Mouse (Mus musculus) left cerebral cortex, postnatal 14 days (tissue): ENCODE data around the gene Cemip2. TPM values are rescaled to one million over a fixed set of nuclear protein-coding genes. Genes with fewer than 3 reads are reported as not detected.
A peak's percentile ranks its signal among the peaks of the same experiment; 100 is the strongest.

Source experiments
- DNase-seq, 2 experiments: peaks; one replicate each; pipeline ENCODE4 v3.0.0; 2021 to 2022; ENCODE audit warnings: low spot score in 2 of 2, mixed read lengths in 1 of 2
- intact Hi-C: fragments of 180-260 bp; cut with DNase I; formaldehyde crosslinking; loops from one replicate; pipeline ENCODE4 v1.15.1; 2025
- long read RNA-seq, 2 experiments: library from polyadenylated mRNA; stranded (forward); transcript quantifications; one replicate each; pipeline ENCODE4 v2.0.0; 2021
- total RNA-seq, 2 experiments: library from RNA; stranded (reverse); gene quantifications; 2 replicates each; pipeline ENCODE4 v1.2.3; 2021

Gene Cemip2
- total RNA-seq = 10 to 100 TPM; 14.4 to 20.0 TPM
- long read RNA-seq, experiment 1, full-length matches to known transcripts = 2 of 8 reads
- long read RNA-seq, experiment 1, partial matches to known transcripts = 3 of 8 reads
- long read RNA-seq, experiment 1, other reads (novel, unspliced or antisense) = 3 of 8 reads
- long read RNA-seq, experiment 2, full-length matches to known transcripts = 4 of 6 reads
- long read RNA-seq, experiment 2, partial matches to known transcripts = 2 of 6 reads
- long read RNA-seq, experiment 2, other reads (novel, unspliced or antisense) = 0 of 6 reads

DNA sequence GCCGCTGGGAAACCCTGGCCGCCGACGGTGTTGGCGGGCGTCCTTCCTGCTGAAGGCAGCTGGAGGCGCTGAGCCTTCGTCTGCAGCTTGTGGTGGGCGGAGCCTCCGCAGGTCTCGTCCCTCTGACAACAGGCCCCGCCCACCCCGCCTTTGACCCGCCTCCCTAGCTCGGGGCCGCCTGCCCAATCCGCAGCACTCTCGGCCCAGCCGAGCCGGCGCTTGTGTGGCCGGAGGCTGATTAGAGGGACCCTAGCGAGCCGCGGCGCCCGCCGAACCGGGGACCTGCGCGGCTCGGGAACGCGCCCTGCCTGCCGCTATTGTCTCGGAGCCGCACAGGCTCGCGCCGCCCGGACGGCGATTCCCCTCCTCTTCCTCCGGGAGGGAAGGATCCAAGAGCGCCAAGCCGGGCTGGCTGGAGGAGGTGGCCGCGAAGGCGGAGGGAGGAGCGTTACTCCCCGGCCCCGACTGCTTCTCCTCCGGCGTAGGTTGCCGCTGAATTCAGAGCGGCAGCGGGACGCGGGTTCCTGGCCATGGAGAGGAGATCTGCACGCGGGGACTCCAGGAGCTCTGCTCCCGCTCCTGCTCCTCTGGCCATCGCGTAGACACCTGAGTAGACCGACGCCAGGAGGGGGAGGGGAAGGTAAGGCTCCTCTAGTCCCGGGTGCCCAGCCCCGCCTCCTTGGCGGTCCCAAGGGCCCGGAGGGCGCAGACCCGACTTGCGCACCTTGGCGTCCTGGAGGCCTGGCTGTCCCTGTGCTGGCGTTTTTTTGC, at the start of gene Cemip2:
Gene Cemip2, plus strand, starts transcription at position 196 of the 771 bp plus-strand sequence.
- intact Hi-C loops = loop anchor here (10.0 kb wide), 1 partner anchor 526 kb away; no protein-coding TSS in a partner anchor
- DNase-seq = peak; percentile 95

DNA sequence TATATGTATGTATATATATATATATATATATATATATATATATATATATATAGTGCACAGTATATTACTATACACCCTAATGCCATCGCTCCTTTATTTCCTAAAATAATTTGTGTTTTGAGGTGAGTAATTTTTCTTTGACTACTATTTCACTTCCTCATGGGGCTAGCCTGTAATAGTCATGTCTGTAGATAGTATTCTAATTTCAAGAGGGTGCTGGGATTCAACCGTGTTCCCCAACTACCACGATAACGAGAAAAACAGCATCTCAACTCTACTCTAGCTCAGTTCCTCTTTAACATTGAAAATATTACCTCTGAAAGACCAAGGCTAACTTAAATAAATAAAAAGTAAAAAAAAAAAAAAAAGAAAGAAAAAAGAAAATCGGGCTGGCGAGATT, 49.8 kb upstream of the Cemip2 start:
- intact Hi-C loops = no loop called here

DNA sequence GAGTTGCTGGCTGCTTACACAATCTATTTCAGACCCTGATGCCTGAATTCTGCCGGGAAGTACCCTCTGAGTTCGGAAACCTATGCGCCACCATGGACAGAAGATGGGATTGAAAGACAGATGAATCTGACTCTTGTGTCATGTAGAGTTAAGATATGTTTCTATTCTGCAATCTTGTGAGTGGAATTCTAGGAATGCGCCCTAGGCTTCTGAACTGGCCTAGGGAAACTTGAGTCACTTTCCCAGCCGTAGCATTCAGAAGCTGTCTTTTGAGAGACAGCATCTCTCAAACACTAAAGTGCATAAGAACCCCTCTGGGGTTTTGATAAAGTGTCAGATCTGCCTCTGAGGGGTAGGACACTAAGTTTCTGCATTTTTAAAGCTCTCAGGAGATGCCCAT, 46.3 kb upstream of the Cemip2 start:
- no peak for DNase-seq
- intact Hi-C loops = loop anchor here (10.0 kb wide), 1 partner anchor 573 kb away; no protein-coding TSS in a partner anchor

More for the DNA sequence above, 49.8 kb upstream of the Cemip2 start:
- DNase-seq = no peak

DNA sequence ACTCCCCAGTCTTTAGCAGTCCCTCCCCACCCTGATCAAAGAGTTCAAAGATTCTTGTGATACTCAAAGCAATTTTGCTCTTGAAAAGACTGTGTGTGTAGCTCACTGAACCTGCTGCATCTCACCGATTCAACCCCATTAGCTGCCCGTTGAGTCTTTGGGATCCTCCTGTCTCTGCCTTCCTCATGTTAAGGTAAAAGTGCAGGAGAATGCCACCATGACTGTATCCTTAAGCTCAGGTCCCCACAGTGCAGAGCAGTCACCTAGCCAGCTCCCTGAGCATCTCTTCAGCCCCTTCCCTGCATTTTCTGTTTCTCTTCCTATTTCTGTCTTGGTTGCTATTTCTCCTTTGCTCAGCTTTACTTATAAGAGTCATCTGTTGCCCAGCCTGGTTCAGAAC, 45.0 kb upstream of the Cemip2 start:
- intact Hi-C loops = loop anchor here (10.0 kb wide), 1 partner anchor 572 kb away; no protein-coding TSS in a partner anchor
- no peak for DNase-seq

DNA sequence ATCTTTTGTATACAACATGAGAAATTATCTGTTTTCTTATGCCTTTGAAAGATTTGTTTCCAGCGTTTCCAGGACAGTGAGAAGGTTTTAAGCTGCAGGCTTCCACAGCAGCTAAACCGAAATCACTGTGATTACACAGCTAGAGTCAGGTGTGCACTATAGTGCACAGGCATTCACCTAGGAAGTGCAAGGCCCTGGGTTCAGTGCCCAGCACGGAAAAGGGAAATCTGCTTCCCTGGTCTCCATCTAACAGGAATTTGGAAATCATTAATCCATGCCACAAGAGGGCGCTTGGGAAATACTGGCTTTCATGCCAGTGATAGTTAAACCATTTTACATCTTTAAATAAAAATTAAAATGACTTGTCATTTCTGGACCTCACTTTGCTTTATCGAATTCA, 44.0 kb upstream of the Cemip2 start:
- intact Hi-C loops = loop anchor here (10.0 kb wide), 1 partner anchor 571 kb away; no protein-coding TSS in a partner anchor
- peak in 1 of 2 experiments; percentile 73 for DNase-seq

DNA sequence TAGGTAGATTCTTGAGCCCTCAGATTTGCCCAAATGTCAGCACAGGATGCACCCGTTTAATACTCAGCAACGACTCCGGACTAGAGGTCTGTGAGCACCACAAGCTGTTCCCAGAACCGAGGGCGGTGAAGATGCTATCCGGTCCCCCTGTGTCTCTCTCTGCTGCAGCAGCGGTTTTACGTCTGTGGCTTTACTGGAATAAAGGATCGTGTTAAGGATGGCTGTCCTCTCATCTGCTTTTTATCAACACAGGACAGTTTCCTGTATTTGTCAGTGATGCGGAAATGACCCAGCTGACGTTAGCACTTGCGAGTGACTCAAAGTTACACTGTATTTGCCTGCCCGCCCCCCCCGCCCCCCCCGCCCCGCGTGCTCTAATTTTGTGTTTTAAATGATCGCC, 40.7 kb upstream of the Cemip2 start:
- DNase-seq = no peak
- intact Hi-C loops = loop anchor here (10.0 kb wide), 1 partner anchor 567 kb away; no protein-coding TSS in a partner anchor

DNA sequence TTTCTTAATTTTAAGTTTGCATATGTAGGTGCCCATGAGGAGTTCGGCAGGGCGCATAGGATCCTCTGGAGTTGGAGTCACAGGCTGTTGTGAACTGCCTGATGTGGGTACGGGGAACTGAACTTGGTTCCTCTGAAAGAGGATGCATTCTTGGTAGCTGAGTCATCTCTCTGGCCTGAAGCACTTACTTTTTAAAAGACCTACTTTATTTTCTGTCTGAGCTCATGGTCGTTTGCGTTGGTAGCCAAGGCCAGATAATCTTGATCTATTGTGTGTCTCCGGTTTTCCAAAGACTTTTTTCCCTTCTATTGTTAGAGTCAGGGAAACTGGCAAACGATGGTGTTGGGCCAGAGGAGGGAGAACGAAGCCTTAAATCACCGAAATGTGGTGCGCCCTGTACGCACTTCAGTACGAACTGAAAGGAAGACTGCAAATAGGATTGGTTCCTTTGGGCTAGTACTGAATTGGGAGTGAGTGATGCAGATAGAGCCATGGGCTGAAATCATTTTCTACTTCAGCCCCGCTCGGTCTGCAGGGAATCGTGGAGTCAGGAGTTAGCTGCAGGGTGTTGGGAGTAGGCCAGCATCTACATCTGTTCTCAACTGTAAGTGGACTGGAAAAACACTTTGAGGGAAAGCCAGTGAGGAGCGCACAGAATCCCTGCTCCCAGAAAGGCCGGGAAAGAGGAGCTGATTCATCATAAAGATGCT, 40.1 kb upstream of the Cemip2 start:
- intact Hi-C loops = loop anchor here (10.0 kb wide), 1 partner anchor 567 kb away; no protein-coding TSS in a partner anchor
- DNase-seq = peak; percentile 30 to 60

DNA sequence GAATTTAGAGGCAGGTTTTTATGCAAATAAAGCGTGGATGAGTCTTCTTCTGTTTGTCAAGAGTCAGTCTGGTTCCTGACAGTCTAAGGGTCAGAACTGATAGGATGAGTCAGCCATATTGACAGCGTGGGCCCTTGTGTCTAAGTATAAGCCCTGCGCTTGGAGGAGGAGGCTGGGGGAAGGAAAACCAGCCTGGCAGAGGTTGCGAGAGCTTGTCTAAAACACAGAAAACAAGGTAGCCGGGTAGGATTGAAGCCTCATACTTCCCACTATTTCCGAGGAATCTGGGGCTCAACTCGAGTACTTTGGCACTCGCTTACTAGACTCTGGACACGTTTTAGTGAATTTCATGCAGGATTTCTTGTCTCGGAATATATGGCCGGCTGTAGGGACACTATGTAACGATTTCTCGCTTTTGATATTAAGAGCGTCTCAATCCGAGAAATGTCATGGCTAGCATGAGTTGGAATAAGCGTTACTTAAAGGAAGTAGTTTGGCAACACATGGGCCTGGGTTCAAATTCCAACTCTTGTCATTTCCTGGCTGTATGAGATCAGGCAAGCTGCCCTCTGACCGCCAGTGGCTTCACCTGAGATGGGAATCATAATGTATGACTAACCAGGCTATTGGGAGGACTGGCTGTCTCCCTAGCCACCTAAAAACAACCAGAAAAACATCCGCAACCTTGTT, 39.4 kb upstream of the Cemip2 start:
- DNase-seq = peak in 1 of 2 experiments; percentile 12
- intact Hi-C loops = loop anchor here (10.0 kb wide), 1 partner anchor 566 kb away; no protein-coding TSS in a partner anchor

DNA sequence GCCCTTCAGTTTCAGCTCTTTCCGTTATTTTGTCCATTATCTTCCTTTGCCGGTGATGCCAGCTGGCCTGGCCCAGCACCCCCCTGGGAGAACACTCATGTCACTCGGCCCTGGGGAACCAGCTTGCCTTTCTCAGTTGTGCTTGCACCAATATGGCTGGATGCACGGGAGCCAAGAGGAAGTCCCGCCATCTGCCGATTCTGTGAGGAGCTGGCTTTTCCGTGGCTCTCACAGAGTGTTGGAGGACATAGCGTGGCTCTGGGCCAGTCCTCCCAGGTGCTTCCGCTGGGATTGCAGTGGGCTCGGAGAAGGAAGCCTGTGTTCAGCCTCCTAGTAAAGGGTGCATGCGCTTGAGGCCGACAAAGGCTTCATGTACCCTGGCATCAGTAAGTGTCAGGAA, 36.0 kb upstream of the Cemip2 start:
- peak; percentile 67 to 82 for DNase-seq
- intact Hi-C loops = loop anchor here (10.0 kb wide), 1 partner anchor 367 kb away; no protein-coding TSS in a partner anchor

DNA sequence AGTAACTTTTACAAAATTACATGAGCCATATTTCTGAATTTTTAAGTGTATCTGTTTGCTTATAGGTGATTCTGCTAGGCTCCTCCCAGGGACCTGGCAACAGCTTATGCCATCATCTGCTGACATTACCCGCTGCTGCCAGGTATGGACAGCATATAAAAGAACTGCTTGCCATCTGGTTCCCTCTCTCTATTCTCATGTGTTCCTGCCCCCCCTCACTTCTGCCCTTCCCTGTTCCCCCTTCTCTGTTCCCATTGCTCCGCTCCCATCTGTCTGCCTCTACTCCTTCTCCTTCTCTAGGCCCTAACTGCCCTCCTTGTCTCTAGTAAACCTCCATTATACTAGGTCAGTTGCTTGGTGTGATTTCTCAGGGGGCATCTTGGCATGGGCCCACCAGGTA, 32.6 kb upstream of the Cemip2 start:
- no peak for DNase-seq
- intact Hi-C loops = loop anchor here (5.0 to 10.0 kb wide), 2 partner anchors 93 to 371 kb away; partner anchors contain the start of genes 1110059E24Rik and Abhd17b

DNA sequence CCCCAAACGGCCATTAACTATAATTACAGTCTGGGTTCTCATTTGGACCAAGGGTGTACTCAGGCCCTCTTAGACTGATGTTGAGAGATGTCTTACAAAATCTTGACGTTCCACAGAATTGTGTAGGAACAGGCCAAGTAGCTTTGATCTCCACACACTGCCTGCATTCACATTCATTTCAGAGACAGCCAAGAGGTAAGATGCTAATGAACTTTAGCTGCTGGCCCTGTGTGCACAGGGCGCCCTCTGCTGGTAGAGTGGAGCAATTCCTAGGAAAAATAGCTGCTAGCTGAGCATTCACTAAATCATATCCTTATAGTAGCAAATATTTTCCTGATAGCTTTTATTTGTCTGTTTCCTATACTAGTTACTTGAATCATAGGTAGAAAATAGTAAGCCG, 30.8 kb upstream of the Cemip2 start:
- DNase-seq = peak; percentile 55 to 69
- intact Hi-C loops = loop anchor here (2.0 to 10.0 kb wide), 3 partner anchors 95 to 373 kb away; partner anchors contain the start of genes 1110059E24Rik and Abhd17b

DNA sequence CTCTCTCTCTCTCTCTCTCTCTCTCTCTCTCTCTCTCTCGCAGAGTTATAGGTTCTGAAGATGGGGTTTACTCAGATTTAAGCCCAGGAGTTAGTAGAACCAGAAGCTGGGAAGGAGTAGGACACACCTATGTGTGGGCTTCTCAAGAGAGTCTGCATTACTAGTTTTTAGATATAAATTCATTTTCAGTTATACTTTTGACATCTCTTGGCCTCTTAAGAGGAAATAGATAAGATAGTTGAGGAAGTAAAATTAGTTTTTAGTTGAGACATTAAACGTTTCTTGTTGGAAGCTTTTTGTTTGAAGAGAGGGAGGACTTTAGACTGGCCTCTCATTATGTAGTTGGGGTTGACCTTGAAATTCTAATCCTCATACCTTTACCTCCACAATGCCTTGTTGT, 28.0 kb upstream of the Cemip2 start:
- intact Hi-C loops = no loop called here
- no peak for DNase-seq

DNA sequence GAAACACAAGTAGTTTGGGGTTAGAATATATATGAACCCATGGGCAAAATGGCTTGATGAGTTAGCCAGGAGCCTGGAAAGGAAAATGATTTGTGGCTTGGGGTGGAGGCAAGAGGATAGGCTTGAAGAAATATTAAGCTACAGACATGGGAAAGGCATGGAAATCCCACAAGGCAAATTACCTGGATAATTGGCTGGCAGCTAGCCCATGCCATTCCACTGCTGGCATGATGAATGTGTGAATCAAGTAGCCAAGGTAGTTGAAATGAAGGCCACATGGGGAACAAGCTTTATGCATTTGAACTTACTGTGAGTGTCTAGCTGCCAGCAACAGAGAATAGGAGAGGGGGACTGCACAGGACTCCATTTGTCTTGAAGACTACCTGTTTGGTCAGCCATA, 16.5 kb upstream of the Cemip2 start:
- no peak for DNase-seq
- intact Hi-C loops = no loop called here

DNA sequence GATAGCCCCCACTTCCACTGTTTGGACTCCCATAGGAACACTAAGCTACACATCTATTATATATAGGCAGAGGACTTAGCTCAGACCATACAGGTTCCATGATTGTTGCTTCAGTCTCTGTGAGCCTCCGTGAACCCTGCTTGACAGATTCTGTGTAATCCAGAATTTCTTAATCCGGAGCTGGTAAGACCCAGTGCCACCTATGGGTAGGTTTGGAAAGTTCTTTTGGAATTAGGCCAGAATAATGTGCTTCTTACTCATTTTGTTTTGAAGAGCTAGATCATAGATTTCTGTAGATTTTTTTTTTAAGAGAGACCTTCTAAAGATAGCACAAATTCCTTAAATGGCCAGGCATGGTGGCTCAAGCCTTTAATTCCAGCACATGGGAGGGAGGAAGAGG, 14.1 kb upstream of the Cemip2 start:
- DNase-seq = peak in 1 of 2 experiments; percentile 77
- intact Hi-C loops = no loop called here

DNA sequence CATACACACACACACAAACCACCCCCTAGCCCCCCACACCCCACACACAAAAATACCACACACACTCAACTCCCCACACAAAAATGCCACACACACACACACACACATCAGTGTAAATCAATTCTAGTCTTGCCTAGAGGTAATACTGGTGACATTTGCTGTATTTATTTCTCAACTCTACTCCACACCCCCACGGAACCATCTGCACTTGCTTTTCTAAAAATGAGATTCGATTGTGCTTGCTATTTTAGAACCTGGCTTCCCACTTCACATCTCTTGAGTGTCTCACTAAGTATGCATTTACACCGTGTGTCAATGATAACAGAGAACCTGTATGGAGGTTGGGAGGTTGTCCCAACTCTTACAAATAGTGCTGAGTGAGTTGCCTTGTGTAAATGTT, 13.4 kb upstream of the Cemip2 start:
- peak; percentile 68 to 83 for DNase-seq

DNA sequence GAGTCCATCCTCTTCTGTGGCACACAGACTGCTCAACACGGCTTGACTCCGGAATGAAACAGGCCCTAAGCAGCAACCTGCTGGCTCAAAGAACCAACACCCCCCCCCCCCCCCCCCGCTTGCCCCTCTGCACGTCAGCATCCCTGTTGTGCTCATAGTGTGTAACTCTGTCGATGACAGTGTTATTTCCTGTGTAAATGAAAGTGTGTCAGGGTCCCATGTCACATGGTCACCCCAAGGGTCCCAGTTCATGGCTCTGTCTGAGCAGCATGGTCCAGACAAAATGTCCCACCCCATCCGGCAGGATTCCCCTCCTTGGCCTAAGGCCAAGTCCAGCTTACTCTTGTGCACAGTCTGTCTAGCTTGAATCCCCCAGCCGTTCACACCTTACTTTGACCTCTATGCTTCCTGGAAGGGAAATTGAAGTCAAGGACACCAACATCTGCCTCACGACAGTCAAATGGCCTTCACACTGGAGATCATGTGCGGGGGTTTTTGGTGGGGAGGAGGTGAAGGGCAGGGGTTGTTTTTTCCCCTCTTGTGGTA, 10.6 kb upstream of the Cemip2 start:
- intact Hi-C loops = no loop called here
- DNase-seq = no peak

More for the DNA sequence above, 13.4 kb upstream of the Cemip2 start:
- intact Hi-C loops = no loop called here

DNA sequence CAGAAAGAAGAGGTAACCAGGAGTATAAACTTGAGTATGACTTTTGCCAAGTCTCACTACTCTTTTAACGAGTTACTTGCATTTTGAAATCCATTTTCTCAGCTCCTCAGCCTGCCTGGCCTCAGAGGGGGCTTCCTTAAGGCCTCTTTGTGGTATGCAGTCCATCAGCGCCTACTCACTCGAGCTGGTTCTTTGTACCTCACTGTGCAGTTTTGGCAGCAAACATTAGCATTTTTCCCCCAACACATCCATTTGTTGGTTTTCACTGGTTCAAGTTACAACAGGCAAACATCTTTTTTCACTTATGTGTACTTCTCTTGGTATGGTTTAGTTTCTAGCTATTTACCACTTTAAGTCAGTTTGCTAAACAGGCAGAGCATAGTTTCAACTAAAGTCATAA, 8.3 kb upstream of the Cemip2 start:
- intact Hi-C loops = loop anchor here (10.0 kb wide), 1 partner anchor 535 kb away; no protein-coding TSS in a partner anchor

DNA sequence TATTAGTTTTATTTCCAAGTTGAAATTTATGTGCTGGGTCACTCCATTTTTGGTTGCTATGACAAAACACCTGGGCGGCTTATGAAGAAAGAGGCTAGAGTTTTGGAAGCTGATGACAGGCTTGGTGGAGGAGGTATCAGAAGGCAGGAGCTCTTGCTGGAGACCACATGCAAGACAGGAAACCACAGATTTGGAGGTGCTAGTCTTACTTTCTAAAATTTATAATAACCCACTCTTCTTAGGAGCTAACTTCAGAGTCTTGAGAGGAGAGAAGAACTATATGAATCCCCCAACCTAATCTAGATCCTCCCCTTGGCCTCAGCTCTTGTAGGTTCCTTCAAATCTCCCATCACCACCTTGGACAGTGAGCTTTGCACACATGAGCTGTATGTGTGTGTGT, 6.6 kb upstream of the Cemip2 start:
- no peak for DNase-seq

More for the DNA sequence above, 8.3 kb upstream of the Cemip2 start:
- no peak for DNase-seq

More for the DNA sequence above, 6.6 kb upstream of the Cemip2 start:
- intact Hi-C loops = loop anchor here (10.0 kb wide), 1 partner anchor 533 kb away; no protein-coding TSS in a partner anchor
